Mouse (Mus musculus): ENCODE data around the gene Nt5dc2. TPM values are rescaled to one million over a fixed set of nuclear protein-coding genes. Genes with fewer than 3 reads are reported as not detected.

Gene Nt5dc2
- total and polyA plus RNA-seq, 3 experiments = 3.3 to 52.5 (median 4.0) TPM

- H3K36me3 ChIP-seq (replicated peaks in 1 of 2; ENCODE audit: control insufficient read depth in 1 of 2, insufficient read depth in 1 of 2, low read length in 1 of 2) = peaks cover 2 to 29% of the 10 kb centered on the region in 2 experiments
- no peaks in the 10 kb centered on the region for H3K9me3 ChIP-seq (replicated peaks; ENCODE audit: low read length)
- DNase-seq (ENCODE audit: extremely low read depth) = peak; percentile 99
- TF ChIP-seq UBTF (IDR thresholded peaks at IDR 0.05; ENCODE audit: low read depth, low read length) = 0 out of 2 replicates have a peak, but pooled peaks have one; percentile 43
- TF ChIP-seq MAZ (IDR thresholded peaks at IDR 0.05; ENCODE audit: low read depth, low read length) = peak; percentile 40; the same call in 1 of the 2 replicates
- peak; percentile 9; the same call in 1 of the 2 replicates for TF ChIP-seq CHD2 (IDR thresholded peaks at IDR 0.05; ENCODE audit: low read length)
- TF ChIP-seq CTCF (conservative IDR thresholded peaks at IDR 0.05 in 1 of 2, IDR thresholded peaks at IDR 0.05 in 1 of 2; ENCODE audit: low read depth in 2 of 2, low read length in 2 of 2) = peak in 1 of 2 experiments; percentile 69; a peak in 2 of 4 replicates
- TF ChIP-seq MXI1 (IDR thresholded peaks at IDR 0.05; ENCODE audit: low read depth, low read length) = 0 out of 2 replicates have a peak, but pooled peaks have one; percentile 39
- TF ChIP-seq JUND (conservative IDR thresholded peaks at IDR 0.05; ENCODE audit: low read depth, low read length) = no peak
- TF ChIP-seq SIN3A (IDR thresholded peaks at IDR 0.05; ENCODE audit: low read length) = peak; percentile 72; the same call in 1 of the 2 replicates
- peak; percentile 54 for TF ChIP-seq ZMIZ1 (IDR thresholded peaks at IDR 0.05; ENCODE audit: low read depth, low read length)
- peak; percentile 41; the same call in 1 of the 2 replicates for TF ChIP-seq USF2 (conservative IDR thresholded peaks at IDR 0.05; ENCODE audit: low read depth, low read length)
- TF ChIP-seq BHLHE40 (IDR thresholded peaks at IDR 0.05; ENCODE audit: low read depth, low read length) = no peak
- TF ChIP-seq NELFE (IDR thresholded peaks at IDR 0.05; ENCODE audit: low read depth, low read length) = peak; percentile 84
- peak; percentile 54; the same call in 1 of the 2 replicates for TF ChIP-seq MYC (IDR thresholded peaks at IDR 0.05; ENCODE audit: low read depth, low read length)
- TF ChIP-seq PAX5 (IDR thresholded peaks at IDR 0.05; ENCODE audit: low read length) = no peak
- TF ChIP-seq USF1 (IDR thresholded peaks at IDR 0.05; ENCODE audit: low read depth, low read length) = peak; percentile 63
- peak; percentile 69 for TF ChIP-seq TBP (conservative IDR thresholded peaks at IDR 0.05; ENCODE audit: low read depth, low read length)
- TF ChIP-seq KAT2A (IDR thresholded peaks at IDR 0.05; ENCODE audit: insufficient replicate concordance, low read length) = 0 out of 2 replicates have a peak, but pooled peaks have one; percentile 32
- no peak for TF ChIP-seq ETS1 (conservative IDR thresholded peaks at IDR 0.05; ENCODE audit: low read depth, low read length)
- no peak for TF ChIP-seq POLR2AphosphoS2 (IDR thresholded peaks at IDR 0.05; ENCODE audit: low read depth, low read length)
- peak; percentile 93 for TF ChIP-seq POLR2A (IDR thresholded peaks at IDR 0.05; ENCODE audit: low read depth, low read length)
- no peak for TF ChIP-seq MAFK (IDR thresholded peaks at IDR 0.05; ENCODE audit: insufficient replicate concordance, low read length)
- TF ChIP-seq GABPA (IDR thresholded peaks at IDR 0.05; ENCODE audit: insufficient replicate concordance, low read depth, low read length) = no peak
- TF ChIP-seq E2F4 (IDR thresholded peaks at IDR 0.05; ENCODE audit: insufficient replicate concordance, low read depth, low read length) = peak; percentile 16; the same call in 1 of the 2 replicates
- peak; percentile 3; the same call in 1 of the 2 replicates for TF ChIP-seq MEF2A (IDR thresholded peaks at IDR 0.05; ENCODE audit: borderline replicate concordance, low read depth, low read length)
- TF ChIP-seq TCF12 (IDR thresholded peaks at IDR 0.05; ENCODE audit: low read depth, low read length) = peak; percentile 54
- no peak for TF ChIP-seq ZNF384 (IDR thresholded peaks at IDR 0.05; ENCODE audit: low read depth, low read length)
- TF ChIP-seq RAD21 (IDR thresholded peaks at IDR 0.05; ENCODE audit: low read depth, low read length) = no peak; the same call in 1 of the 2 replicates
- peak; percentile 96 for TF ChIP-seq ELF1 (IDR thresholded peaks at IDR 0.05; ENCODE audit: low read depth, low read length)
- TF ChIP-seq HCFC1 (IDR thresholded peaks at IDR 0.05; ENCODE audit: low read depth, low read length) = peak; percentile 67
- TF ChIP-seq MAX (IDR thresholded peaks at IDR 0.05; ENCODE audit: low read length) = peak; percentile 64
- no peak for TF ChIP-seq ZKSCAN1 (IDR thresholded peaks at IDR 0.05; ENCODE audit: borderline replicate concordance, low read depth, low read length)
- TF ChIP-seq EP300 (IDR thresholded peaks at IDR 0.05; ENCODE audit: low read length) = no peak
- TF ChIP-seq SMC3 (IDR thresholded peaks at IDR 0.05; ENCODE audit: low read depth, low read length) = no peak
- peak; percentile 100 for TF ChIP-seq NRF1 (IDR thresholded peaks at IDR 0.05; ENCODE audit: low read depth, low read length)
- peak within 1 kb of the TSS; percentile 61 for H3K9ac ChIP-seq (ENCODE audit: insufficient read depth, low read depth)
- peaks cover 11% of the 10 kb centered on the region for H3K79me2 ChIP-seq (replicated peaks; ENCODE audit: control insufficient read depth, extremely low read depth, insufficient read depth, poor library complexity, severe bottlenecking)
- dilution Hi-C loops (cut with MboI; ENCODE audit: extremely low pct_ligation_motif_present, extremely low pct_unique_long_range_greater_than_20kb, low sequenced_read_pairs) = no loop called here
- peak within 1 kb of the TSS; percentile 33; the same call in 1 of the 2 replicates for H3K27ac ChIP-seq (ENCODE audit: insufficient read depth, low read depth)
- peaks cover 33% of the 10 kb centered on the region for H3K27me3 ChIP-seq (replicated peaks)
- H3K4me1 ChIP-seq (ENCODE audit: control insufficient read depth in 1 of 2, insufficient read depth in 2 of 2) = peaks cover 13 to 24% of the 10 kb centered on the region in 2 experiments
- in situ Hi-C loops (cut with MboI; ENCODE audit: low pct_ligation_motif_present, low pct_unique_long_range_greater_than_20kb, low sequenced_read_pairs) = no loop called here
- H3K4me2 ChIP-seq (ENCODE audit: insufficient read depth, low read depth, poor library complexity, severe bottlenecking) = peak within 1 kb of the TSS; percentile 66; the same call in 1 of the 2 replicates
- peak within 1 kb of the TSS; percentile 73 to 94 (median 75) for H3K4me3 ChIP-seq (replicated peaks in 1 of 3; ENCODE audit: low read depth in 2 of 3, low read length in 2 of 3, poor library complexity in 1 of 3)
These were observed 2.0 kb upstream of the Nt5dc2 start, which contains the start of gene Smim4 for GRCm38 (mm10) chr14:31128826-31129219. Gene Smim4 (minus strand): TSS chr14:31128956.

Data from CH12.LX (cell line).